Mouse (Mus musculus) embryo, embryonic 11.5 days (tissue): ENCODE measurements at regions not wholly inside any gene's neighbourhood (a gene's known extent, or its start where the extent isn't known, plus 50 kb on each side); places are given as distances from the start of the nearest gene placed in this dataset.

Experiments used
- DNase-seq: peaks from one replicate; pipeline ENCODE4 v3.0.0-alpha.2; 2012; ENCODE audit warnings: low read depth, low spot score

GRCm38 (mm10) chr1:91735436-91735835, 65.8 kb upstream of the Twist2 start:
- no peak for DNase-seq

- no peak for DNase-seq
These were observed 60.6 kb upstream of the Twist2 start for GRCm38 (mm10) chr1:91740661-91741060.

- DNase-seq = no peak
These were observed 59.2 kb upstream of the Twist2 start for GRCm38 (mm10) chr1:91742031-91742430.

- DNase-seq = no peak
These were observed 58.3 kb upstream of the Twist2 start for GRCm38 (mm10) chr1:91742914-91743313.

- DNase-seq = no peak
These were observed 57.2 kb upstream of the Twist2 start for GRCm38 (mm10) chr1:91744076-91744475.

- no peak for DNase-seq
These were observed 56.6 kb upstream of the Twist2 start for GRCm38 (mm10) chr1:91744701-91745100.

- no peak for DNase-seq
These were observed 53.7 kb upstream of the Twist2 start for GRCm38 (mm10) chr1:91747583-91747982.
